Mouse (Mus musculus): ENCODE data around the gene 4921536K21Rik. TPM values are rescaled to one million over a fixed set of nuclear protein-coding genes. Genes with fewer than 3 reads are reported as not detected.
A peak's percentile ranks its signal among the peaks of the same experiment; 100 is the strongest.

The 4921536K21Rik gene
- polyA plus RNA-seq, 1 experiment: 0.89 TPM

GRCm38 (mm10) chr11:3859778-3860177 is 35.1 kb downstream of the 4921536K21Rik start:
- TF ChIP-seq MAX (IDR thresholded peaks at IDR 0.05) (no peak), FOSL1 (IDR thresholded peaks at IDR 0.05; ENCODE audit: insufficient read depth, low read length, poor library complexity, severe bottlenecking) (peak; percentile 57)
- H3ac ChIP-seq (ENCODE audit: control insufficient read depth, insufficient read length, low read depth): no peak overlapping the region
- no peaks in the 10 kb centered on the region for H3K79me2 ChIP-seq (ENCODE audit: control insufficient read depth, insufficient read depth)
- H3K27me3 ChIP-seq (ENCODE audit: control insufficient read depth, insufficient read depth, insufficient read length): no peaks in the 10 kb centered on the region
- no peaks in the 10 kb centered on the region for H3K79me3 ChIP-seq (ENCODE audit: low read depth)
- H3K4me3 ChIP-seq (ENCODE audit: insufficient read depth, poor library complexity, severe bottlenecking): no peak overlapping the region
- H3K36me3 ChIP-seq (ENCODE audit: control insufficient read depth, insufficient read depth): no peaks in the 10 kb centered on the region

- Histone ChIP-seq H3K27me3 (ENCODE audit: control insufficient read depth, insufficient read depth, insufficient read length) (no peaks in the 10 kb centered on the region), H3ac (ENCODE audit: control insufficient read depth, insufficient read length, low read depth) (no peak overlapping the region), H3K4me3 (ENCODE audit: insufficient read depth, poor library complexity, severe bottlenecking) (no peak overlapping the region), H3K79me2 (ENCODE audit: control insufficient read depth, insufficient read depth) (no peaks in the 10 kb centered on the region), H3K79me3 (ENCODE audit: low read depth) (no peaks in the 10 kb centered on the region), H3K36me3 (ENCODE audit: control insufficient read depth, insufficient read depth) (no peaks in the 10 kb centered on the region)
- TF ChIP-seq MYOD1 (IDR thresholded peaks at IDR 0.05; ENCODE audit: control insufficient read depth, insufficient read length, low read depth) (no peak), MYOG (IDR thresholded peaks at IDR 0.05; ENCODE audit: control insufficient read depth, extremely low read depth, insufficient read length) (no peak), CTCF (IDR thresholded peaks at IDR 0.05; ENCODE audit: control insufficient read depth, insufficient read depth, insufficient read length) (no peak), CEBPB (IDR thresholded peaks at IDR 0.05; ENCODE audit: low read depth) (no peak), FOSL1 (IDR thresholded peaks at IDR 0.05; ENCODE audit: insufficient read depth, low read length, poor library complexity, severe bottlenecking) (no peak), USF1 (IDR thresholded peaks at IDR 0.05; ENCODE audit: low read depth) (no peak), MAX (IDR thresholded peaks at IDR 0.05) (no peak)
Observed at GRCm38 (mm10) chr11:3857902-3858301, 37.0 kb downstream of the 4921536K21Rik start.

- Histone ChIP-seq H3K4me3 (ENCODE audit: insufficient read depth, poor library complexity, severe bottlenecking) (no peak overlapping the region), H3ac (ENCODE audit: control insufficient read depth, insufficient read length, low read depth) (no peak overlapping the region), H3K79me2 (ENCODE audit: control insufficient read depth, insufficient read depth) (no peaks in the 10 kb centered on the region), H3K79me3 (ENCODE audit: low read depth) (no peaks in the 10 kb centered on the region), H3K36me3 (ENCODE audit: control insufficient read depth, insufficient read depth) (no peaks in the 10 kb centered on the region), H3K27me3 (ENCODE audit: control insufficient read depth, insufficient read depth, insufficient read length) (no peaks in the 10 kb centered on the region)
- TF ChIP-seq MYOG (IDR thresholded peaks at IDR 0.05; ENCODE audit: control insufficient read depth, extremely low read depth, insufficient read length): no peak
- no peak for TF ChIP-seq CEBPB (IDR thresholded peaks at IDR 0.05; ENCODE audit: low read depth)
- no peak for TF ChIP-seq CTCF (IDR thresholded peaks at IDR 0.05; ENCODE audit: control insufficient read depth, insufficient read depth, insufficient read length)
- no peak for TF ChIP-seq USF1 (IDR thresholded peaks at IDR 0.05; ENCODE audit: low read depth)
- TF ChIP-seq MYOD1 (IDR thresholded peaks at IDR 0.05; ENCODE audit: control insufficient read depth, insufficient read length, low read depth): no peak
Observed at GRCm38 (mm10) chr11:3855846-3856245, 39.1 kb downstream of the 4921536K21Rik start.

GRCm38 (mm10) chr11:3854156-3854555 is 40.7 kb downstream of the 4921536K21Rik start:
- H3K4me3 ChIP-seq (ENCODE audit: insufficient read depth, poor library complexity, severe bottlenecking): no peak overlapping the region
- no peak for TF ChIP-seq CEBPB (IDR thresholded peaks at IDR 0.05; ENCODE audit: low read depth)
- no peak for TF ChIP-seq USF1 (IDR thresholded peaks at IDR 0.05; ENCODE audit: low read depth)
- no peak for TF ChIP-seq MAX (IDR thresholded peaks at IDR 0.05)
- TF ChIP-seq FOSL1 (IDR thresholded peaks at IDR 0.05; ENCODE audit: insufficient read depth, low read length, poor library complexity, severe bottlenecking): no peak
- TF ChIP-seq CTCF (IDR thresholded peaks at IDR 0.05; ENCODE audit: control insufficient read depth, insufficient read depth, insufficient read length): no peak
- TF ChIP-seq MYOG (IDR thresholded peaks at IDR 0.05; ENCODE audit: control insufficient read depth, extremely low read depth, insufficient read length): no peak
- TF ChIP-seq MYOD1 (IDR thresholded peaks at IDR 0.05; ENCODE audit: control insufficient read depth, insufficient read length, low read depth): no peak
- H3ac ChIP-seq (ENCODE audit: control insufficient read depth, insufficient read length, low read depth): no peak overlapping the region
- H3K79me3 ChIP-seq (ENCODE audit: low read depth): no peaks in the 10 kb centered on the region
- H3K27me3 ChIP-seq (ENCODE audit: control insufficient read depth, insufficient read depth, insufficient read length): no peaks in the 10 kb centered on the region
- no peaks in the 10 kb centered on the region for H3K79me2 ChIP-seq (ENCODE audit: control insufficient read depth, insufficient read depth)
- no peaks in the 10 kb centered on the region for H3K36me3 ChIP-seq (ENCODE audit: control insufficient read depth, insufficient read depth)

GRCm38 (mm10) chr11:3853481-3854034 is 41.3 kb downstream of the 4921536K21Rik start:
- TF ChIP-seq CEBPB (IDR thresholded peaks at IDR 0.05; ENCODE audit: low read depth) (peak; percentile 92), USF1 (IDR thresholded peaks at IDR 0.05; ENCODE audit: low read depth) (no peak), MYOD1 (IDR thresholded peaks at IDR 0.05; ENCODE audit: control insufficient read depth, insufficient read length, low read depth) (peak; percentile 45)
- H3K27me3 ChIP-seq (ENCODE audit: control insufficient read depth, insufficient read depth, insufficient read length): no peaks in the 10 kb centered on the region
- H3K36me3 ChIP-seq (ENCODE audit: control insufficient read depth, insufficient read depth): no peaks in the 10 kb centered on the region
- H3K79me2 ChIP-seq (ENCODE audit: control insufficient read depth, insufficient read depth): no peaks in the 10 kb centered on the region
- H3K4me3 ChIP-seq (ENCODE audit: insufficient read depth, poor library complexity, severe bottlenecking): no peak overlapping the region
- H3K79me3 ChIP-seq (ENCODE audit: low read depth): no peaks in the 10 kb centered on the region
- no peak overlapping the region for H3ac ChIP-seq (ENCODE audit: control insufficient read depth, insufficient read length, low read depth)

GRCm38 (mm10) chr11:3853031-3853430 is 41.9 kb downstream of the 4921536K21Rik start:
- Histone ChIP-seq H3K79me3 (ENCODE audit: low read depth) (no peaks in the 10 kb centered on the region), H3K79me2 (ENCODE audit: control insufficient read depth, insufficient read depth) (no peaks in the 10 kb centered on the region), H3ac (ENCODE audit: control insufficient read depth, insufficient read length, low read depth) (no peak overlapping the region), H3K4me3 (ENCODE audit: insufficient read depth, poor library complexity, severe bottlenecking) (no peak overlapping the region), H3K27me3 (ENCODE audit: control insufficient read depth, insufficient read depth, insufficient read length) (no peaks in the 10 kb centered on the region), H3K36me3 (ENCODE audit: control insufficient read depth, insufficient read depth) (no peaks in the 10 kb centered on the region)
- TF ChIP-seq MYOD1 (IDR thresholded peaks at IDR 0.05; ENCODE audit: control insufficient read depth, insufficient read length, low read depth) (no peak), CTCF (IDR thresholded peaks at IDR 0.05; ENCODE audit: control insufficient read depth, insufficient read depth, insufficient read length) (no peak), CEBPB (IDR thresholded peaks at IDR 0.05; ENCODE audit: low read depth) (no peak), USF1 (IDR thresholded peaks at IDR 0.05; ENCODE audit: low read depth) (no peak)

All from C2C12 (cell line).